Mouse (Mus musculus) ES-Bruce4 (cell line): ENCODE results near the gene Nrg4. TPM values are rescaled to one million over a fixed set of nuclear protein-coding genes. Genes with fewer than 3 reads are reported as not detected.

ENCODE experiments used
- H3K27ac ChIP-seq: 2 replicates; pipeline ENCODE4 v1.5.1; 2012; ENCODE audit warnings: low read length, inconsistent platforms; ENCODE audit not compliant: insufficient read depth
- H3K27me3 ChIP-seq: 2 replicates; pipeline ENCODE4 v1.6.1; 2012; ENCODE audit warnings: mild to moderate bottlenecking, low read length, inconsistent platforms; ENCODE audit not compliant: control insufficient read depth, poor library complexity, insufficient read depth, severe bottlenecking
- H3K36me3 ChIP-seq: 2 replicates; pipeline ENCODE4 v1.6.1; 2012; ENCODE audit warnings: inconsistent platforms, mild to moderate bottlenecking, low read length, moderate library complexity; ENCODE audit not compliant: control insufficient read depth, poor library complexity, insufficient read depth, severe bottlenecking
- H3K4me1 ChIP-seq: one replicate; pipeline ENCODE4 v1.8.1; 2011; ENCODE audit warnings: low read length; ENCODE audit not compliant: control insufficient read depth, insufficient read depth
- H3K4me3 ChIP-seq: 2 replicates; pipeline ENCODE4 v1.5.1; 2011; ENCODE audit warnings: low read depth, mild to moderate bottlenecking, low read length
- H3K9ac ChIP-seq: 2 replicates; pipeline ENCODE4 v1.6.1; 2012; ENCODE audit warnings: low read depth, mild to moderate bottlenecking, inconsistent platforms; ENCODE audit not compliant: poor library complexity, severe bottlenecking
- H3K9me3 ChIP-seq: replicated peaks from 2 replicates; pipeline ENCODE4 v1.6.1; 2012; ENCODE audit warnings: mild to moderate bottlenecking, low read length, inconsistent platforms; ENCODE audit not compliant: control insufficient read depth, poor library complexity, insufficient read depth, severe bottlenecking
- CTCF ChIP-seq: IDR thresholded peaks from one replicate; pipeline ENCODE4 v1.8.1; 2011; ENCODE audit warnings: low read depth, low read length
- EP300 ChIP-seq: IDR thresholded peaks from 2 replicates; pipeline ENCODE4 v1.6.1; 2011; ENCODE audit warnings: low read depth, low read length; ENCODE audit not compliant: insufficient read depth
- POLR2A ChIP-seq: IDR thresholded peaks from one replicate; pipeline ENCODE4 v1.8.1; 2011; ENCODE audit warnings: low read length; ENCODE audit not compliant: insufficient read depth
- polyA plus RNA-seq: library from polyadenylated mRNA; stranded (reverse); fragments of >200 nt; gene quantifications from 2 replicates; pipeline ENCODE4 v1.2.4, GENCODE M21; 2011; ENCODE audit warnings: low read depth; ENCODE audit not compliant: missing spikeins, insufficient read depth, insufficient read length

Nrg4 gene
- polyA plus RNA-seq, 1 experiment = 2.8 TPM

- no peaks in the 10 kb centered on the region for H3K27me3 ChIP-seq
- TF ChIP-seq CTCF = no peak
- no peak for TF ChIP-seq EP300
- no peak for TF ChIP-seq POLR2A
- H3K36me3 ChIP-seq = peaks cover 6% of the 10 kb centered on the region
Measured at GRCm38 (mm10) chr9:55174235-55174634, 152.4 kb downstream of the Nrg4 start.

DNA sequence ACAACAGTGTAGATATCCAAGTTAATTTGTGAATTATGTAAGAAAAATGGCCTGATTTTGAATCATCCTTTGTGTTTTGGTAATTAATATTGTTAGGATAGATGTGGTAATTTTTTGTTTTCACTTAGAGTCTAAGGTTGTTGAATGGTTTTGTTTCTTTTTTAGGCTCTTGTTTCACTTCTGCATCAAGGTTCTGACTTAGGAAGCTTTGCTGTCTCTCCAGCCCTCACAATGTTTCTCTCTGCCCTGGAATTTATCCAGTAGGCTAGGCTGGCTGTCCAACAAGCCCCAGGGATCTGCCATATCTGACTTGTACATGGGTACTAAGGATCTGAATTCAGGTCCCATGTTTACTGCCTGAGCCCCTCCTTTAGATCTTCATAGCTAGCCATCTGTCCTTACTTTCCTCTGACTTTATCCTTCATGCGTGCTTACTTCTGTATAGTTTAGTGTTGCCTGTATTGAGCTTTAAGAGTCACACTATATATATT, 154.4 kb downstream of the Nrg4 start:
- peaks cover 2% of the 10 kb centered on the region for H3K4me1 ChIP-seq
- TF ChIP-seq EP300 (no peak), POLR2A (no peak), CTCF (no peak)
- no peaks in the 10 kb centered on the region for H3K27me3 ChIP-seq
- no peak overlapping the region for H3K4me3 ChIP-seq
- H3K9ac ChIP-seq = no peak overlapping the region
- no peak overlapping the region for H3K27ac ChIP-seq
- no peaks in the 10 kb centered on the region for H3K9me3 ChIP-seq
- H3K36me3 ChIP-seq = peaks cover 5% of the 10 kb centered on the region

More at GRCm38 (mm10) chr9:55174235-55174634, 152.4 kb downstream of the Nrg4 start:
- H3K9me3 ChIP-seq = no peaks in the 10 kb centered on the region
- H3K9ac ChIP-seq = no peak overlapping the region
- H3K4me3 ChIP-seq = no peak overlapping the region
- H3K4me1 ChIP-seq = peaks cover 2% of the 10 kb centered on the region
- no peak overlapping the region for H3K27ac ChIP-seq

- Histone ChIP-seq H3K4me3 (no peak overlapping the region), H3K27me3 (no peaks in the 10 kb centered on the region), H3K9me3 (no peaks in the 10 kb centered on the region), H3K4me1 (peaks cover 2% of the 10 kb centered on the region), H3K36me3 (peaks cover 5% of the 10 kb centered on the region), H3K27ac (no peak overlapping the region), H3K9ac (no peak overlapping the region)
- TF ChIP-seq EP300 (no peak), CTCF (no peak), POLR2A (no peak)
Measured at GRCm38 (mm10) chr9:55170655-55171412, 155.8 kb downstream of the Nrg4 start.

Other genes with a start within 250 kb of the Nrg4 start
- 59.6 and 72.4 TPM in 2 replicates for gene Ube2q2, start 178.0 kb downstream of the Nrg4 start, polyA plus RNA-seq
- 93.0 and 102 TPM in 2 replicates for gene Fbxo22, start 117.9 kb downstream of the Nrg4 start, polyA plus RNA-seq
- 0.36 and 1.1 TPM in 2 replicates for gene Tmem266, start 69 bp upstream of the Nrg4 start, polyA plus RNA-seq
- 83.0 and 86.6 TPM in 2 replicates for gene Etfa, start 185.4 kb upstream of the Nrg4 start, polyA plus RNA-seq
- gene Isl2, start 211.8 kb upstream of the Nrg4 start, polyA plus RNA-seq = 0.44 TPM in 1 of 2 replicates, not detected in the other